Mouse (Mus musculus) limb, embryonic 14.5 days (tissue): ENCODE data around the gene Thbs1. TPM values are rescaled to one million over a fixed set of nuclear protein-coding genes. Genes with fewer than 3 reads are reported as not detected.

Source experiments
- ATAC-seq: fragments of 200-750 bp; cut with Nextera tagmentation; 2 replicates; pipeline ENCODE4 v1.8.0; 2017; ENCODE audit warnings: low read depth, moderate number of reproducible peaks, moderate TSS enrichment; ENCODE audit not compliant: low FRiP score
- DNase-seq: peaks from one replicate; pipeline ENCODE4 v3.0.0-alpha.2; 2015; ENCODE audit warnings: low spot score
- H3K27ac ChIP-seq: fragments of 300-500 bp; sonication (generic); replicated peaks from 2 replicates; pipeline ENCODE4 v1.5.1; 2014; ENCODE audit warnings: low read depth, mild to moderate bottlenecking, low read length, moderate library complexity, mixed read lengths
- H3K27me3 ChIP-seq: fragments of 300-500 bp; sonication (generic); 2 replicates; pipeline ENCODE4 v1.6.1; 2014; ENCODE audit warnings: low read length, mixed read lengths; ENCODE audit not compliant: control insufficient read depth, insufficient read depth
- H3K36me3 ChIP-seq: fragments of 300-500 bp; sonication (generic); 2 replicates; pipeline ENCODE4 v1.6.1; 2014; ENCODE audit warnings: mild to moderate bottlenecking, low read length, moderate library complexity, mixed read lengths; ENCODE audit not compliant: control insufficient read depth, insufficient read depth
- H3K4me1 ChIP-seq: fragments of 300-500 bp; sonication (generic); 2 replicates; pipeline ENCODE4 v1.6.1; 2014; ENCODE audit warnings: antibody characterized with exemption, low read length, mixed read lengths; ENCODE audit not compliant: control insufficient read depth, insufficient read depth
- H3K4me2 ChIP-seq: fragments of 300-500 bp; sonication (generic); replicated peaks from 2 replicates; pipeline ENCODE4 v1.6.1; 2014; ENCODE audit warnings: low read depth, mild to moderate bottlenecking, low read length, moderate library complexity; ENCODE audit not compliant: severe bottlenecking
- H3K4me3 ChIP-seq: fragments of 300-500 bp; sonication (generic); replicated peaks from 2 replicates; pipeline ENCODE4 v1.5.1; 2014; ENCODE audit warnings: low read length
- H3K9ac ChIP-seq: fragments of 300-500 bp; sonication (generic); 2 replicates; pipeline ENCODE4 v1.6.1; 2014; ENCODE audit warnings: mild to moderate bottlenecking, low read depth, low read length, moderate library complexity; ENCODE audit not compliant: severe bottlenecking
- H3K9me3 ChIP-seq: fragments of 300-500 bp; sonication (generic); 2 replicates; pipeline ENCODE4 v1.6.1; 2016; ENCODE audit warnings: low read length; ENCODE audit not compliant: control insufficient read depth
- POLR2A ChIP-seq: fragments of 200-500 bp; IDR thresholded peaks from 2 replicates; pipeline ENCODE4 v1.8.0; 2012; ENCODE audit warnings: inconsistent platforms, mild to moderate bottlenecking, moderate library complexity, borderline replicate concordance; ENCODE audit not compliant: insufficient read depth, insufficient read length; ENCODE audit errors: extremely low read depth
- WGBS: fragments of 180-500 bp; shearing (Covaris S2); extraction: QIAGEN DNeasy Blood & Tissue Kit; methylation state at CpG from one replicate; pipeline ENCODE4 v1.1.7; 2014; 5-methylcytosine and 5-hydroxymethylcytosine counted together
- polyA plus RNA-seq, 2 experiments: library from polyadenylated mRNA; depleted of rRNA in 1 of 2; stranded (reverse) in 1 of 2; unstranded in 1 of 2; fragments of >200 nt; fragmentation: Nextera tagmentation in 1 of 2; extraction: Ambion mirVana in 1 of 2; gene quantifications; 2 replicates each; pipeline versions ENCODE4 v1.2.1 to v1.2.3; 2012 to 2014

Thbs1 gene
- polyA plus RNA-seq, 2 experiments: 86.2 to 99.4 TPM

DNA sequence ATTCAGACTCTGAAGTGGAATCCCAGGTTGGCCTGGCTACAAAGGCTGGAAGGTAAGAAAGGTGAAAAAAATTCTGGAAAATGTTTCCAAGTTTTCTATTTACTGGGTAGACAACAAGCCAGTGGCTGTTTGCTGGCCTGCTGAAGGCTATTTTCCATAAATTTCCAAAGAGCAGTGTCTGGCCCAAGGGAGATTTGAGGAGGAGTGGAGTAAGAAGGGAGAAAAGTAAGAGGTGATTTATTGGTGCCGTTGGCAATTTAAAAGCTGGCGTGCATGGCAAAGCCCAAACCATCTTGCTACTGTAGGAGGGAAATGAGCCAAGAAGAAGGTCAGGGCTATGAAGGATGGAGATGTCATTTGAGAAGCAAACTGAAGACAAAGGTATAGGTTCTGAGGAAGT lies 26.0 kb upstream of the Thbs1 start:
- Histone ChIP-seq H3K36me3 (no peaks in the 10 kb centered on the region), H3K27me3 (no peaks in the 10 kb centered on the region), H3K4me3 (no peak overlapping the region), H3K4me1 (peaks cover 2% of the 10 kb centered on the region; the same call in 1 of the 2 replicates), H3K9ac (no peak overlapping the region), H3K9me3 (no peaks in the 10 kb centered on the region), H3K27ac (no peak overlapping the region), H3K4me2 (no peak overlapping the region)
- TF ChIP-seq POLR2A: no peak
- 56% methylated on average over 2 of the region's 2 CpGs for WGBS
- ATAC-seq: no peak
- no peak for DNase-seq

DNA sequence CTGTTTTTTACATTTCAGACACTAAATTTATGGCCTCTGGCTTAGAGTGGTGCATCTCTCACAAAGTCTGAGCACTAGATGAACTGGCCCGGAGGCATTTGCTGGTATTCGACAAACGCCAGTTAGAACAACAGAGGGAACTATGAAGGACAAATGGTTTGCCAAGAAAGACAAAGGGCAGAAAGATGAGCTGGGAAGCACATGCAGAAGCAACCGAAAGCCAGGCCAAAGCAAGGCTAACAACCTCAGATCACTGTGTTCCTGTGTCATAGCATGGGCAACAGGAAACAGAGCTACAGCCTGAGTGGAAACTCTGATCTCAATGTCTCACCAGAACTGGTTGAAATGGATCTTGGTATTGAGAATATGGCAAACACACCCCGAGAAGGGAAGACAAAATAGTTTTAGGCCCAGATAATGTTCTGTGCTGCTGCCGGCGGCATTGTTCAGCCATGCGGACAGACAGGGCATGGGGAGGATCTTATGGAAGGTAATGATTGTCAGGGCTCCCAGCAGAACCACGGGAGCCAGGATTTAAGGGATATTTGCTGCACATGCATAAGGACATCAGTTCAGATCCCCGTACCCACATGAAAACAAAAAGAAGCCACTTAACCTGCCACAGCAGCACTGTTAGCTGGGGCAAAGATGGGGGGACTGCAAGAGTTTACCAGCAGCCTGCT lies 24.5 kb upstream of the Thbs1 start:
- ATAC-seq (no peak), DNase-seq (no peak)
- H3K27ac ChIP-seq: no peak overlapping the region
- no peak overlapping the region for H3K4me2 ChIP-seq
- no peaks in the 10 kb centered on the region for H3K36me3 ChIP-seq
- no peak overlapping the region for H3K9ac ChIP-seq
- WGBS: 76% methylated on average over 10 of the region's 10 CpGs
- 0 out of 2 replicates have a peak, but pooled peaks cover 2% of the 10 kb centered on the region for H3K4me1 ChIP-seq
- no peaks in the 10 kb centered on the region for H3K27me3 ChIP-seq
- H3K4me3 ChIP-seq: no peak overlapping the region
- H3K9me3 ChIP-seq: no peaks in the 10 kb centered on the region
- no peak for TF ChIP-seq POLR2A

DNA sequence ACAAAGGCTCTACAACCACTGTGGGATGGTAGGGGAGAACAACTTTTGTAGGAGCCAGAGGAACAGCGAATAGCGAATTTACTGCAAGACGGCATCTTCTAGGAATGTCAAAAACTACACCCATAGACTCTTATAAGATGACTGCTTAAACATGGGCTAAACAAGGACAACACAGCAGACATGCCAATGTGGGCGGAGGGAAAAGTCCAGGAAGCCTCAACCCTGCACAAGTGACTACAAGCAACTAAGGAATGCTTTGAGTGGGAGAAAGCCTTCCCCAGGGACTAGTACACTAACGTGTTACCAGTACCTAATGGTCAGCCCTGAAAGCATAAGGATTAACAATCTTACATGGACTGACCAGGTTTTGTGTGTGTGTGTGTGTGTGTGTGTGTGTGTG lies 20.4 kb upstream of the Thbs1 start:
- H3K36me3 ChIP-seq: no peaks in the 10 kb centered on the region
- no peaks in the 10 kb centered on the region for H3K27me3 ChIP-seq
- H3K4me1 ChIP-seq: 0 out of 2 replicates have a peak, but pooled peaks cover 2% of the 10 kb centered on the region
- TF ChIP-seq POLR2A: no peak
- ATAC-seq: no peak
- H3K9ac ChIP-seq: no peak overlapping the region
- WGBS: 79% methylated on average over 5 of the region's 5 CpGs
- H3K9me3 ChIP-seq: no peaks in the 10 kb centered on the region
- DNase-seq: no peak
- H3K4me3 ChIP-seq: no peak overlapping the region
- no peak overlapping the region for H3K4me2 ChIP-seq
- H3K27ac ChIP-seq: no peak overlapping the region

DNA sequence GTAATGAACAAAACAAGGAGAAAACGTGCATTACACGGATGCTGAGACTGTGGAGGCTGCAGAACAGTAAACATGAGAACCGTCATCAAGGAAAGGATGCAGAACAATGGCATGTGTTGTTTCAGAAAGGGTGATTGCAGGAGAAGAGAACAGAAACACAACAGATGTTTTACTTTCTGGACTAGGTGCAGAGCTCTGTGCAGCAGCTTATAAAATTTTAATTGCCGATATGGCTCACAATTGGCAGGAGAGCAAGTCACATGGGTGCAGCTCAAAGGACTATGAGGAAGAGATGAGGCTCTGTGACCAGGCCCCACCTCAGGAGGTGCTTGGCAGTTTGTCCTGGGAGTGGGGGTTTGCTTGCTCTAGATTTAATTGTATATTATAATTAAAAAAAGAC lies 12.6 kb upstream of the Thbs1 start:
- H3K4me3 ChIP-seq: no peak overlapping the region
- no peaks in the 10 kb centered on the region for H3K36me3 ChIP-seq
- H3K9ac ChIP-seq: no peak overlapping the region
- 13% methylated on average over 4 of the region's 4 CpGs for WGBS
- H3K9me3 ChIP-seq: no peaks in the 10 kb centered on the region
- TF ChIP-seq POLR2A: no peak
- peak; percentile 62 for DNase-seq
- ATAC-seq: peak; percentile 78; the same call in 1 of the 2 replicates
- no peaks in the 10 kb centered on the region for H3K27me3 ChIP-seq
- no peak overlapping the region for H3K4me2 ChIP-seq
- H3K27ac ChIP-seq: peak overlapping the region; percentile 34
- peaks cover 12% of the 10 kb centered on the region for H3K4me1 ChIP-seq

DNA sequence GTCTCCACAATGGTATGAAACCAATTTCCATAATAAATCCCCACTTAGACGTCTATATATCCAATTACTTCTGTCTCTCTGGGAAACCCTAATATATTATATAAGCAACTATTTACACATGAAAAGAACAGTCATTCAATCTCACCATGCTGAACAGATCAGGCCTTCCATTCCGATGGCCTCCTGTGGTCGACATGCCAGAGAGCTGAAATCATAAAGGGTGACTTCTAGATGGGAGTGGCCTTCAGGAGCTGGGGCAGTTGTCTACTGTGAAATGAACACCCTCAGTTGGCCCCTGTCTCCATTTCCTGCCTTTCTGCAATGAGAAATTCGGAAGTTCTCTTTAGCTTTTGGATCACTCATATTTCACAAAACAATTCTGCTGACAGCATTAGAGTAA lies 9.5 kb upstream of the Thbs1 start:
- TF ChIP-seq POLR2A: no peak
- Histone ChIP-seq H3K9ac (no peak overlapping the region), H3K27me3 (no peaks in the 10 kb centered on the region), H3K4me2 (no peak overlapping the region), H3K27ac (no peak overlapping the region), H3K9me3 (no peaks in the 10 kb centered on the region), H3K36me3 (no peaks in the 10 kb centered on the region), H3K4me1 (peaks cover 12% of the 10 kb centered on the region), H3K4me3 (no peak overlapping the region)
- ATAC-seq: 0 out of 2 replicates have a peak, but pooled peaks have one; percentile 12
- no peak for DNase-seq
- 45% methylated on average over 4 of the region's 4 CpGs for WGBS
